Mouse (Mus musculus): ENCODE results near the gene Fpgs. TPM values are rescaled to one million over a fixed set of nuclear protein-coding genes. Genes with fewer than 3 reads are reported as not detected.

Gene Fpgs
- polyA plus RNA-seq, 1 experiment: 36.3 TPM

GRCm38 (mm10) chr2:32724832-32725790 is 21.2 kb upstream of the Fpgs start:
- no peak for DNase-seq (ENCODE audit: low spot score)

DNA sequence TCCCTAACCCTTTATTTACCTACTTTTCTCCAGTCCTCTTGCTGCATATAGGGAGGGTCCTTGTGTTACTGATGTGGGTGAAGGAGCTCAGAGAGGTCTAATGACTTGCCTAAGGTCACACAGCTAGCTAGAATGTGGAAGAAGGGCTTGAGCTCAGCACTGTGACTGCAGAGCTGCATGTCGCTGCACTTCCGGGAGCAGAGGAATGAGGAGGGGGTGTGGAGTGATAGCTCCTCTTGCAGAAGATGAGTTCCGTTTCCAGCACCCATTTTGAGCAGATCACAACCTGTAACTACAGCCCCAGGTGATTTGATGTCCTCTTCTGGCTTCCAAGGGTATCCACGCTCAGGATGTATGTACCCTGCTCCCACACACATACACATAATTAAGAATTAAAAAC is 20.2 kb upstream of the Fpgs start:
- DNase-seq (ENCODE audit: low spot score): no peak

- DNase-seq (ENCODE audit: low spot score): no peak
Measured at GRCm38 (mm10) chr2:32722581-32722980, 18.6 kb upstream of the Fpgs start.

- DNase-seq (ENCODE audit: low spot score): no peak
Measured at GRCm38 (mm10) chr2:32722046-32722445, 18.1 kb upstream of the Fpgs start.

DNA sequence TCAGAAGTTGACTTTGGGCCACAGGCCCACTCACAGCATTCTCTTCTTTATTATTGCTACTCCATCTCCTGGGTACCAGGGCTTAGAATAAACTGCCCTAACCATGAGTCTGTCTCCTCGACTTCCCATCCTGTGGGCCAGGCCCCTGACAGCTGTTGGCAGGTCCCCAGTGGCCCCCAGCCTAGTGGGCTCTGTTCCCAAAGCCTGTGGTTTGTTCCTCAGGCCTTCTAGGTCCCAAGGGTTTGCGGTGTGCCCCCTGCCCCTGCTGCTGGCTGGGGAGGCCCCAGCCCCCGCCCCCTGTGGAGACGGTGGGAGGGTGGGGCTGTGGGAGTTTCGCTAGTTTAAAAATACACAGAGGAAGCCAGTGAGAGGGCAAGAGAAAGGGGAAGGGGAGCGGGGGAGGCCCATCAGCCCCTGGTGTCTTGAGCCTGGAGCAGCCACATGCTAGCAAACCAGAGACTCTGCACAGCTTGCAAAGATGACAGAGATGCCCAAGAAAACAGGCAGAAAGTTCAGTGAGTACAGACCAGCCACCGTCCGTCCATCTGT is 16.8 kb upstream of the Fpgs start, which contains the start of gene Sh2d3c:
Gene Sh2d3c (plus strand): TSS at position 375 of the 549 bp plus-strand sequence.
- no peak for DNase-seq (ENCODE audit: low spot score)

- no peak for DNase-seq (ENCODE audit: low spot score)
Measured at GRCm38 (mm10) chr2:32720053-32720452, 16.1 kb upstream of the Fpgs start.

DNA sequence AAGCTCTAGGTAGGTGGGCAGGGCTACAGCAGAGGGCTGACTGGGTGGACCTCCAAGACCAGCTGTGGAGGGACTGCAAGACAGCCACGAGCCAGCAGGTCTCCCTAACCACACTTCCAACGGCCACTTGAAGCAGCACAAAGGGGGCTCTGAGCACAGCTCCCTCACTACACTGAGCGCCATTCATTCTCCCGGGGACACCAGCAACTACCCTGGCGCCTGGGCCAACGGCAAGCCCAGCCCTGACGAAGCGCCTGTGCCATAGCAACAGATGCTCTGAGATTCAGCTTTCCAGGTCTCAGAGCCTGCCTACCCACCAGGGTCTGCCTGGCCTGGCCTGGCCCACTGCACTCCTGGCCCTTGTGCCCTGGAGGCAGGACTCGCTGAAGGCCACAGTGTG is 14.8 kb upstream of the Fpgs start:
- no peak for DNase-seq (ENCODE audit: low spot score)

- no peak for DNase-seq (ENCODE audit: low spot score)
Measured at GRCm38 (mm10) chr2:32714987-32715425, 11.1 kb upstream of the Fpgs start.

GRCm38 (mm10) chr2:32714117-32714986 is 10.4 kb upstream of the Fpgs start:
- no peak for DNase-seq (ENCODE audit: low spot score)

DNA sequence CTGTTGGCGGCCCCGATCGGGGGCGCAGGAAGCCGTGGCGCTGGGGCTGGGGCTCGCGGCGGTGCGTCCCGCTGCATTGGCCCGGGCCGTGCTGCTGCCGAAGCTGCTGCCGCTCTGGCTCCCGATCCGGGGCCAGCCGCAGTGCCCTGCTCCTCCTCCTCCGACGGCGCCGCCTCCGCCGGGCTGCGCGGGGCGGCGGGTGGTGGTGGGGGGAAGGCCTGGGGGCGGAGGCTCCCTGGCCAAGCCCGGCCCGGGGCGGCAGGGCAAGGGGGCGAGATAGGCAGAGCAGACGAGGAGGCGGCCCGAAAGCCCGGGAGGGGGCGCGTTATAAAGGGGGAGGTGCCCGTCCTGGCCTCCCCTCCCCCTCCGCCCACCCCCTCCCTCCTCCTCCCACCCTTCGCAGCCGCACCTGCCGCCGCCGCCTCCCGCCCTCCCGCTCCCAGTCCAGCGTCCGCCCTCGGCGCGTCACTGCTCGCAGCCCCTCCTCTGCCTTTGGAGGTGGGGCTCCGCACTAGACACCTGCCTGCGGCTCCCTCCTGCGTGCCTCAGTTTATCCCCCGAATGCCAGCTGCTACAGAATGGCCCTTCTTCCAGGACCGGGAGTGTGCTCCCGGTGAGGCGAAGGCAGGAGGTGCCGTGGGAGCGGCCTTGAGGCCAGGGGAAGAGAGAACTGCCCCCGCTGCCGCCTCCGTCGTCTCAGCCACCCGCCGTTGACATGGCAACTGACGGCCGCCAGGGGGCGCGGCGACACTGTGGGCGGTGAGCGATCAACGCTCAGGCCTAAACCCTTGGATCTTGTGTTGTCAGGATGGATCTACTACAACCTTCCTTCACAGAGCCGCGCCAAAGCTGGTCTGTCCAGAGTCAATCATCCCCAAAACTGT is 9.2 kb upstream of the Fpgs start, which contains the start of gene Cdk9:
Gene Cdk9 (minus strand): TSS at position 143 of the 884 bp plus-strand sequence.
- peak; percentile 97 for DNase-seq (ENCODE audit: low spot score)

GRCm38 (mm10) chr2:32712586-32712933 is 8.6 kb upstream of the Fpgs start:
- DNase-seq (ENCODE audit: low spot score): no peak

- peak; percentile 57 for DNase-seq (ENCODE audit: low spot score)
Measured at GRCm38 (mm10) chr2:32712108-32712551, 8.2 kb upstream of the Fpgs start.

DNA sequence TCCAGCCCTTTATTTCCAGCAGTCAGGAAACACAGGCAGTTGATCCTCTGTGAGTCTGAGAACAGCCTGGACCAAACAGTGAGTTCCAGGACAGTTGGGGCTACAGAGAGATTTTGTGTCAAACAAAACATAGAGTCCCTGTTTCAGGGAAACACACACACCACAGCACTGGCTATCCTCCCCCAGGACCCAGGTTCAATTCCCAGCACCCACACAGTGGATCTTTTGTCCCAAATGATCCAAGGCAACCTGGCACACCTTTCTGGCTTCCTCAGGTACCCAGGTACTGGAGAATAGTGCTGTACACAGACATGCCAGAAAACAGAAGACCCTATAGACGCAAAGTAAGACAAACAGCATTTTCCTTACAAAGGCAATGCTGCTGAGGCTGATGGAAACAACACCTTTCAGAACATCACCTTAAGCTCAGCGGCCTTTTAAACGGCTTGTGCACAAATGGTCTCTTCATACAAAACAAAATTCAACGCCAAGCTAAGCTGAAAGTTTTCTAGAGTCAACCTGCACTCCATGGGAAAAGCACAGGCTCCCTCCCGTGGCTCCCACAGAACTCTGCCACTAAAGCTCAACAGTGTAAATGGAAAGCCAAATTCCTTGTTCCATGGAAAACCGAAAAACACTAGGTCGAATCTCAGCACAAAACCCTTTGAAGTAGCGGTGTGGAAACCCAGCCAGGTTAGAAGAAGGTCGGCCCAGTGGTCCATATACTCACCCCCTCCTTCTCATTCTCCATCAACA is 7.5 kb upstream of the Fpgs start:
- no peak for DNase-seq (ENCODE audit: low spot score)

- DNase-seq (ENCODE audit: low spot score): no peak
Measured at GRCm38 (mm10) chr2:32710425-32710824, 6.5 kb upstream of the Fpgs start.

GRCm38 (mm10) chr2:32709521-32710137 is 5.7 kb upstream of the Fpgs start:
- DNase-seq (ENCODE audit: low spot score): no peak

DNA sequence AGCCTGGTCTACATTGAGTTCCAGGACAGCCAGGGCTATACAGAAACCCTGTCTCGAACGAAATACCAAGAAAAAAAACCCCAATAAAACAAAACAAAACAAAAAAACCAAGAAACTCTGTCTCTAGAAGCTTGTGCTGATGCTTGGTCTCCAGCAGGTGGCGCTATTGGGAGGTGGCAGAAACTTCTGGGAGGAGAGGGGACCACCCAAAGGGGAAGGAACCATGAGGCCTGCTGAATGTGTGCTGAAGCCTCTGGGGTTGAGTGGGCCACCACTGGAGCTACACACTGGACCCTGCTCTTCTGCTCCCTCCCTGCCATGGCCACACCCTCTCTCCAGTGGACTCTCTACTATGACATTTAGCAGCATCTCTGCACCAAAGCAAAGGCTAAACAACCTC is 4.7 kb upstream of the Fpgs start:
- DNase-seq (ENCODE audit: low spot score): no peak

DNA sequence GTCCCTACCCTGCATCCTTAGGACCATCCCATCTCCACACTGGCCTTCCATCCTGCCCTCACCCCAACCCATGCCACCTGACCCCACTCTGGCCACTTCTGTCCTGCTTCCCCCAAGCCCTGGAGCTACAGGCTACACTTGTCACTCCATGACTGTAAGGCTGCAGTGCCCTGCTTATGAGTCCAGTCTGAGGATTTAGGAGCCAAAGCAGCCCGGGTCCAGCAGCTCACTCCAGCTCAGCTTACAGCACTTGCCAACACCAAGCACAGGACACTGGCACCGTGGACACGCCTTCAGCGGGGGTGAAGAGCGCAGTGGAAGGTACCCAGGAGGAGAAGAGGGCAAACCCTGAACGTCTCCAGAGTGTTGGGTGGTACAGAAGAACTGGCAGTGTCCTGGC is 3.0 kb upstream of the Fpgs start:
- DNase-seq (ENCODE audit: low spot score): no peak

- no peak for DNase-seq (ENCODE audit: low spot score)
Measured at GRCm38 (mm10) chr2:32705018-32705417, 1.1 kb upstream of the Fpgs start.

DNA sequence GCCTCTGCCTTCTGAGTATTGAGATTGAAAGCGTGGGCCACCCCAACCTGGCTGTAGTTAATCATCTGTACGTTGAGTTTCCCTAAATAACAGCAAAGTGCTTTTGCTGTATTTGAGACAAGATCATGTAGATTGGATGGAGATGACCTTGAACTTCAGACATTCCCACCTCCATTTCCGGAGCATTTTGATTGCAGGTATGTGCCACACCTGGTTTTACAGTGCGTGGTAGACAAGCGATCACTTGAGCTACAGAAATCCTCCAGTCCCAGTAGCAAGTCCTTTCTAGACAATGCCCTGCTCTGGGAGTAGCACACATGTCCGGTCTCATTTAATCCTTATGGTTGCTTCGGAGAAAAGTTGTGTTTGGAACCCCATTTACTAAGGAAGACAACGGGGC is 899 bp downstream of the Fpgs start:
- DNase-seq (ENCODE audit: low spot score): no peak

Data from urinary bladder, adult 2 months (tissue).